Mouse (Mus musculus): ENCODE results near the gene Gys1. TPM values are rescaled to one million over a fixed set of nuclear protein-coding genes. Genes with fewer than 3 reads are reported as not detected.

The Gys1 gene
- total RNA-seq, 2 experiments from 2014 or later: 38.6 to 40.2 TPM

Small RNAs within 50 kb of the gene (microRNA-seq; reads per million reads assigned to microRNA genes)
- not detected for gene Gm22133

Other genes starting within 250 kb of the Gys1 start
- gene Ccdc155, start 230.0 kb upstream of the Gys1 start, total RNA-seq (2021): under 1 TPM; 0.31 to 0.84 TPM
- gene Dkkl1, start 222.7 kb upstream of the Gys1 start, total RNA-seq (2021): under 1 TPM in 1 of 2 experiments, not detected in 1; 0.78 TPM
- gene Tead2, start 219.1 kb upstream of the Gys1 start, total RNA-seq (2021): 10 to 100 TPM; 45.1 to 67.8 TPM
- 1 to 10 TPM; 4.1 to 6.2 TPM for gene Cd37, start 195.7 kb upstream of the Gys1 start, total RNA-seq (2021)
- under 1 TPM in 1 of 2 experiments, not detected in 1; 0.28 TPM for gene Slc6a16, start 193.8 kb upstream of the Gys1 start, total RNA-seq (2021)
- gene Slc6a21, start 157.3 kb upstream of the Gys1 start, total RNA-seq (2021): not detected
- gene Trpm4, start 101.1 kb upstream of the Gys1 start, total RNA-seq (2021): 10 to 100 TPM; 17.0 to 18.1 TPM
- 10 to 100 TPM in 1 of 2 experiments, 1 to 10 TPM in 1; 6.7 to 13.0 TPM for gene Hrc, start 99.6 kb upstream of the Gys1 start, total RNA-seq (2021)
- 1 to 10 TPM; 4.7 to 6.9 TPM for gene Ppfia3, start 67.8 kb upstream of the Gys1 start, total RNA-seq (2021)
- gene Lin7b, start 64.3 kb upstream of the Gys1 start, total RNA-seq (2021): 1 to 10 TPM; 4.8 to 4.9 TPM
- 100 to 1,000 TPM; 499 to 509 TPM for gene Snrnp70, start 39.1 kb upstream of the Gys1 start, total RNA-seq (2021)
- gene Kcna7, start 29.2 kb upstream of the Gys1 start, total RNA-seq (2021): under 1 TPM; 0.14 to 0.28 TPM
- under 1 TPM; 0.20 to 0.67 TPM for gene Ntf5, start 21.1 kb upstream of the Gys1 start, total RNA-seq (2021)
- not detected for gene Lhb, start 14.0 kb upstream of the Gys1 start, total RNA-seq (2021)
- gene Ruvbl2, start 3.3 kb downstream of the Gys1 start, total RNA-seq (2021): 10 to 100 TPM; 56.5 to 65.0 TPM
- gene Ftl1, start 25.0 kb downstream of the Gys1 start, total RNA-seq (2021): 100 to 1,000 TPM; 684 to 753 TPM
- gene Bax, start 32.1 kb downstream of the Gys1 start, total RNA-seq (2021): 10 to 100 TPM; 75.8 to 78.4 TPM
- under 1 TPM; 0.45 to 0.54 TPM for gene Tulp2, start 47.0 kb downstream of the Gys1 start, total RNA-seq (2021)
- gene Gm45808, start 52.0 kb downstream of the Gys1 start, total RNA-seq (2021): 10 to 100 TPM; 14.9 to 20.7 TPM
- 10 to 100 TPM; 35.0 to 38.8 TPM for gene Dhdh, start 54.0 kb downstream of the Gys1 start, total RNA-seq (2021)
- gene Nucb1, start 75.6 kb downstream of the Gys1 start, total RNA-seq (2021): 100 to 1,000 TPM; 236 to 239 TPM
- gene Ppp1r15a, start 91.4 kb downstream of the Gys1 start, total RNA-seq (2021): 10 to 100 TPM; 36.9 to 45.1 TPM
- 10 to 100 TPM; 12.5 to 17.5 TPM for gene Plekha4, start 91.5 kb downstream of the Gys1 start, total RNA-seq (2021)
- 1 to 10 TPM; 1.3 to 1.8 TPM for gene Hsd17b14, start 120.0 kb downstream of the Gys1 start, total RNA-seq (2021)
- 10 to 100 TPM; 96.4 to 96.5 TPM for gene Bcat2, start 135.3 kb downstream of the Gys1 start, total RNA-seq (2021)
- under 1 TPM in 1 of 2 experiments, not detected in 1; 0.34 TPM for gene Fgf21, start 180.6 kb downstream of the Gys1 start, total RNA-seq (2021)
- gene Fut1, start 182.4 kb downstream of the Gys1 start, total RNA-seq (2021): under 1 TPM in 1 of 2 experiments, not detected in 1; 0.22 TPM
- gene Izumo1, start 187.0 kb downstream of the Gys1 start, total RNA-seq (2021): 1 to 10 TPM in 1 of 2 experiments, under 1 TPM in 1; 0.54 to 1.1 TPM
- gene Rasip1, start 192.6 kb downstream of the Gys1 start, total RNA-seq (2021): 10 to 100 TPM; 31.1 to 31.2 TPM
- 10 to 100 TPM; 11.5 to 14.2 TPM for gene Mamstr, start 205.1 kb downstream of the Gys1 start, total RNA-seq (2021)
- under 1 TPM in 1 of 2 experiments, not detected in 1; 0.42 TPM for gene Fut2, start 231.6 kb downstream of the Gys1 start, total RNA-seq (2021)
- gene Ntn5, start 249.2 kb downstream of the Gys1 start, total RNA-seq (2021): under 1 TPM in 1 of 2 experiments, not detected in 1; 0.20 TPM